Mouse (Mus musculus) heart, embryonic 14.5 days (tissue): ENCODE data around the gene Fer. TPM values are rescaled to one million over a fixed set of nuclear protein-coding genes. Genes with fewer than 3 reads are reported as not detected.

Experiments
- ATAC-seq: fragments of 200-750 bp; cut with Nextera tagmentation; 2 replicates; pipeline ENCODE4 v1.8.0; 2017; ENCODE audit warnings: low read depth, moderate TSS enrichment; ENCODE audit not compliant: insufficient number of reproducible peaks, insufficient read depth, low FRiP score
- H3K27ac ChIP-seq, 2 experiments: fragments of 200-500 bp in 1 of 2; fragments of 300-500 bp in 1 of 2; sonication (generic) in 1 of 2; replicated peaks in 1 of 2; 2 replicates each; pipeline ENCODE4 v1.5.1; 2012 to 2014; ENCODE audit warnings: low read depth in 2 of 2, low read length in 2 of 2, control low read depth in 1 of 2, mild to moderate bottlenecking in 1 of 2, mixed read lengths in 1 of 2; ENCODE audit not compliant: control insufficient read depth in 1 of 2, insufficient read depth in 1 of 2
- H3K27me3 ChIP-seq: fragments of 300-500 bp; sonication (generic); 2 replicates; pipeline ENCODE4 v1.6.1; 2014; ENCODE audit warnings: mild to moderate bottlenecking, low read length, control low read depth; ENCODE audit not compliant: control insufficient read depth, insufficient read depth
- H3K36me3 ChIP-seq: fragments of 300-500 bp; sonication (generic); 2 replicates; pipeline ENCODE4 v1.6.1; 2014; ENCODE audit warnings: mild to moderate bottlenecking, control low read depth, low read length, mixed read lengths; ENCODE audit not compliant: control insufficient read depth, insufficient read depth
- H3K4me1 ChIP-seq, 2 experiments: fragments of 200-500 bp in 1 of 2; fragments of 300-500 bp in 1 of 2; sonication (generic) in 1 of 2; 2 replicates each; pipeline ENCODE4 v1.6.1; 2012 to 2014; ENCODE audit warnings: low read length in 2 of 2, control low read depth in 1 of 2, mixed read lengths in 1 of 2; ENCODE audit not compliant: control insufficient read depth in 2 of 2, insufficient read depth in 2 of 2
- H3K4me2 ChIP-seq: fragments of 300-500 bp; sonication (generic); 2 replicates; pipeline ENCODE4 v1.6.1; 2014; ENCODE audit warnings: mild to moderate bottlenecking, low read length
- H3K4me3 ChIP-seq, 2 experiments: fragments of 200-500 bp in 1 of 2; fragments of 300-500 bp in 1 of 2; sonication (generic) in 1 of 2; 2 replicates each; pipeline ENCODE4 v1.5.1; 2012 to 2014; ENCODE audit warnings: low read length in 2 of 2, mild to moderate bottlenecking in 2 of 2, control low read depth in 1 of 2, low read depth in 1 of 2, moderate library complexity in 1 of 2; ENCODE audit not compliant: control insufficient read depth in 1 of 2, insufficient read depth in 1 of 2
- H3K9ac ChIP-seq: fragments of 300-500 bp; sonication (generic); 2 replicates; pipeline ENCODE4 v1.6.1; 2014; ENCODE audit warnings: mild to moderate bottlenecking, low read length
- H3K9me3 ChIP-seq: fragments of 300-500 bp; sonication (generic); 2 replicates; pipeline ENCODE4 v1.6.1; 2016; ENCODE audit warnings: low read length, control low read depth; ENCODE audit not compliant: control insufficient read depth
- WGBS: fragments of 180-500 bp; shearing (Covaris S2); extraction: QIAGEN DNeasy Blood & Tissue Kit; methylation state at CpG from one replicate; pipeline ENCODE4 v1.1.7; 2014; 5-methylcytosine and 5-hydroxymethylcytosine counted together
- polyA plus RNA-seq: library from polyadenylated mRNA; unstranded; fragments of >200 nt; fragmentation: Nextera tagmentation; extraction: Ambion mirVana; gene quantifications from 2 replicates; pipeline ENCODE4 v1.2.1, GENCODE M21; 2014

The Fer gene
- polyA plus RNA-seq, 1 experiment from 2014 or later: 26.0 TPM

- no peak overlapping the region for H3K4me3 ChIP-seq
- no peak overlapping the region for H3K9ac ChIP-seq
- no peak overlapping the region for H3K27ac ChIP-seq
- 89% methylated on average over 4 of the region's 4 CpGs for WGBS
- no peaks in the 10 kb centered on the region for H3K9me3 ChIP-seq
- H3K4me2 ChIP-seq: no peak overlapping the region
- H3K27me3 ChIP-seq: no peaks in the 10 kb centered on the region
- peaks cover 17% of the 10 kb centered on the region for H3K36me3 ChIP-seq
- no peaks in the 10 kb centered on the region for H3K4me1 ChIP-seq
- ATAC-seq: no peak
Observed at GRCm38 (mm10) chr17:63909297-63909696, 46.4 kb downstream of the Fer start.

GRCm38 (mm10) chr17:63921601-63922203 lies 58.8 kb downstream of the Fer start:
- Histone ChIP-seq H3K4me1 (peaks cover 3 to 14% of the 10 kb centered on the region in 2 experiments), H3K4me2 (no peak overlapping the region), H3K27me3 (no peaks in the 10 kb centered on the region), H3K9ac (no peak overlapping the region), H3K36me3 (no peaks in the 10 kb centered on the region), H3K4me3 (no peak overlapping the region), H3K27ac (peak overlapping the region in 1 of 2 experiments; percentile 37; a peak in 2 of 4 replicates), H3K9me3 (no peaks in the 10 kb centered on the region)
- no peak for ATAC-seq
- 52% methylated on average over 6 of the region's 6 CpGs for WGBS

GRCm38 (mm10) chr17:63925581-63925980 lies 62.7 kb downstream of the Fer start:
- H3K36me3 ChIP-seq: no peaks in the 10 kb centered on the region
- H3K9ac ChIP-seq: no peak overlapping the region
- H3K4me2 ChIP-seq: 0 out of 2 replicates have a peak overlapping the region, but pooled peaks have one; percentile 1
- no peaks in the 10 kb centered on the region for H3K27me3 ChIP-seq
- no peak for ATAC-seq
- no peaks in the 10 kb centered on the region for H3K9me3 ChIP-seq
- peak overlapping the region in 1 of 2 experiments; percentile 27; a peak in 1 of 4 replicates for H3K27ac ChIP-seq
- H3K4me1 ChIP-seq: peaks cover 3 to 14% of the 10 kb centered on the region in 2 experiments
- no peak overlapping the region for H3K4me3 ChIP-seq
- whole genome bisulfite sequencing: 18% methylated on average over 3 of the region's 3 CpGs

- no peak overlapping the region for H3K9ac ChIP-seq
- 76% methylated on average over 4 of the region's 4 CpGs for WGBS
- H3K9me3 ChIP-seq: no peaks in the 10 kb centered on the region
- no peak overlapping the region for H3K27ac ChIP-seq
- peaks cover 0 to 2% of the 10 kb centered on the region in 2 experiments; a peak in 3 of 4 replicates for H3K4me1 ChIP-seq
- no peak overlapping the region for H3K4me3 ChIP-seq
- H3K4me2 ChIP-seq: no peak overlapping the region
- no peak for ATAC-seq
- H3K36me3 ChIP-seq: peaks cover 16% of the 10 kb centered on the region
- H3K27me3 ChIP-seq: no peaks in the 10 kb centered on the region
Observed at GRCm38 (mm10) chr17:63930634-63931033, 67.8 kb downstream of the Fer start.

GRCm38 (mm10) chr17:63931556-63931955 lies 68.7 kb downstream of the Fer start:
- Histone ChIP-seq H3K27ac (no peak overlapping the region), H3K36me3 (peaks cover 19% of the 10 kb centered on the region), H3K4me3 (no peak overlapping the region), H3K9ac (no peak overlapping the region), H3K4me1 (no peaks in the 10 kb centered on the region), H3K27me3 (no peaks in the 10 kb centered on the region), H3K9me3 (no peaks in the 10 kb centered on the region), H3K4me2 (no peak overlapping the region)
- WGBS: 68% methylated on average over 1 of the region's 1 CpGs
- no peak for ATAC-seq

- Histone ChIP-seq H3K4me1 (peaks cover 0 to 3% of the 10 kb centered on the region in 2 experiments; a peak in 1 of 4 replicates), H3K9ac (no peak overlapping the region), H3K27ac (no peak overlapping the region), H3K4me3 (no peak overlapping the region), H3K9me3 (no peaks in the 10 kb centered on the region), H3K27me3 (no peaks in the 10 kb centered on the region), H3K4me2 (no peak overlapping the region), H3K36me3 (peaks cover 19% of the 10 kb centered on the region)
- ATAC-seq: no peak
- 81% methylated on average over 2 of the region's 2 CpGs for WGBS
Observed at GRCm38 (mm10) chr17:63935408-63935807, 72.5 kb downstream of the Fer start.

- H3K4me3 ChIP-seq: no peak overlapping the region
- H3K36me3 ChIP-seq: peaks cover 26% of the 10 kb centered on the region
- WGBS: 54% methylated on average over 18 of the region's 18 CpGs
- H3K27me3 ChIP-seq: no peaks in the 10 kb centered on the region
- no peak overlapping the region for H3K9ac ChIP-seq
- no peaks in the 10 kb centered on the region for H3K9me3 ChIP-seq
- ATAC-seq: no peak
- no peak overlapping the region for H3K27ac ChIP-seq
- H3K4me2 ChIP-seq: peak overlapping the region; percentile 34; the same call in 1 of the 2 replicates
- H3K4me1 ChIP-seq: peaks cover 0 to 3% of the 10 kb centered on the region in 2 experiments; a peak in 1 of 4 replicates
Observed at GRCm38 (mm10) chr17:63937886-63938285, 75.0 kb downstream of the Fer start.

GRCm38 (mm10) chr17:63946772-63947171 lies 83.9 kb downstream of the Fer start:
- no peak overlapping the region for H3K27ac ChIP-seq
- no peak for ATAC-seq
- no peak overlapping the region for H3K4me3 ChIP-seq
- WGBS: 94% methylated on average over 2 of the region's 2 CpGs
- H3K9me3 ChIP-seq: no peaks in the 10 kb centered on the region
- no peak overlapping the region for H3K9ac ChIP-seq
- peaks cover 9% of the 10 kb centered on the region; the same call in 1 of the 2 replicates for H3K36me3 ChIP-seq
- no peaks in the 10 kb centered on the region for H3K4me1 ChIP-seq
- no peaks in the 10 kb centered on the region for H3K27me3 ChIP-seq
- no peak overlapping the region for H3K4me2 ChIP-seq
